Mouse (Mus musculus): ENCODE results near the gene Gm10272.
"Not testable (repeated sequence)": the region's sequence is repeated elsewhere in the genome, so short reads cannot be mapped to it uniquely, and the experiment has no call there.

Gm10272 gene

GRCm38 (mm10) chr10:77706326-77706725, at the start of gene Gm10272:
Gene Gm10272 (plus strand): TSS chr10:77706626.
- no peak for DNase-seq

- peak; percentile 67 to 90 for DNase-seq
These were observed 48.0 kb upstream of the Gm10272 start for GRCm38 (mm10) chr10:77658286-77658994.

GRCm38 (mm10) chr10:77663949-77664665, 42.3 kb upstream of the Gm10272 start:
- DNase-seq = no peak

GRCm38 (mm10) chr10:77666342-77666741, 40.1 kb upstream of the Gm10272 start:
- DNase-seq = no peak

GRCm38 (mm10) chr10:77667402-77667801, 39.0 kb upstream of the Gm10272 start:
- no peak for DNase-seq

GRCm38 (mm10) chr10:77670710-77671109, 35.7 kb upstream of the Gm10272 start:
- no peak for DNase-seq

GRCm38 (mm10) chr10:77671519-77671918, 34.9 kb upstream of the Gm10272 start:
- no peak for DNase-seq

- DNase-seq = no peak
These were observed 32.7 kb upstream of the Gm10272 start for GRCm38 (mm10) chr10:77673765-77674164.

GRCm38 (mm10) chr10:77677562-77677961, 28.9 kb upstream of the Gm10272 start:
- DNase-seq = no peak

- no peak for DNase-seq
These were observed 23.4 kb upstream of the Gm10272 start for GRCm38 (mm10) chr10:77682994-77683393.

GRCm38 (mm10) chr10:77684181-77684580, 22.2 kb upstream of the Gm10272 start:
- no peak for DNase-seq

- DNase-seq = no peak
These were observed 20.3 kb upstream of the Gm10272 start, which contains the start of gene Tspear for GRCm38 (mm10) chr10:77685895-77686664. Gene Tspear (plus strand): TSS chr10:77686569.

- DNase-seq = no peak
These were observed 19.4 kb upstream of the Gm10272 start for GRCm38 (mm10) chr10:77687021-77687420.

GRCm38 (mm10) chr10:77690356-77690807, 16.0 kb upstream of the Gm10272 start, which contains the start of gene Gm19402:
Gene Gm19402 (minus strand): TSS chr10:77690757.
- DNase-seq = not testable (repeated sequence)

- DNase-seq = no peak
These were observed 9.3 kb upstream of the Gm10272 start, which contains the start of gene Gm9508 for GRCm38 (mm10) chr10:77697133-77697532. Gene Gm9508 (minus strand): TSS chr10:77697233.

- DNase-seq = no peak
These were observed 3.4 kb downstream of the Gm10272 start for GRCm38 (mm10) chr10:77709831-77710230.

GRCm38 (mm10) chr10:77711157-77711556, 4.7 kb downstream of the Gm10272 start, which contains the start of gene Gm10024:
Gene Gm10024 (plus strand): TSS chr10:77711457.
- not testable (repeated sequence) for DNase-seq

- no peak for DNase-seq
These were observed 7.3 kb downstream of the Gm10272 start for GRCm38 (mm10) chr10:77713734-77714133.

GRCm38 (mm10) chr10:77715507-77715906, 9.1 kb downstream of the Gm10272 start, which contains the start of gene Gm10142:
Gene Gm10142 (plus strand): TSS chr10:77715807.
- DNase-seq = no peak

GRCm38 (mm10) chr10:77720299-77720698, 13.9 kb downstream of the Gm10272 start, which contains the start of gene Krtap12-1:
Gene Krtap12-1 (plus strand): TSS chr10:77720599.
- not testable (repeated sequence) for DNase-seq

- DNase-seq = no peak
These were observed 18.4 kb downstream of the Gm10272 start for GRCm38 (mm10) chr10:77724855-77725254.

GRCm38 (mm10) chr10:77726186-77726585, 19.8 kb downstream of the Gm10272 start, which contains the start of gene Gm10100:
Gene Gm10100 (plus strand): TSS chr10:77726486.
- no peak for DNase-seq

- no peak for DNase-seq
These were observed 21.9 kb downstream of the Gm10272 start for GRCm38 (mm10) chr10:77728280-77728679.
